Mouse (Mus musculus) brain, embryonic 14.5 days (tissue): ENCODE results near the gene Tmem206.

Experiments
- CTCF ChIP-seq: fragments of 200-500 bp; IDR thresholded peaks from 2 replicates; pipeline ENCODE4 v1.5.1; 2012; ENCODE audit warnings: inconsistent platforms, mild to moderate bottlenecking, moderate library complexity, borderline replicate concordance; ENCODE audit not compliant: insufficient read depth, insufficient read length; ENCODE audit errors: extremely low read depth
- POLR2A ChIP-seq: fragments of 200-500 bp; IDR thresholded peaks from 2 replicates; pipeline ENCODE4 v1.6.1; 2012; ENCODE audit warnings: mild to moderate bottlenecking, inconsistent platforms, borderline replicate concordance; ENCODE audit not compliant: poor library complexity, insufficient read depth, insufficient read length, severe bottlenecking; ENCODE audit errors: extremely low read depth

DNA sequence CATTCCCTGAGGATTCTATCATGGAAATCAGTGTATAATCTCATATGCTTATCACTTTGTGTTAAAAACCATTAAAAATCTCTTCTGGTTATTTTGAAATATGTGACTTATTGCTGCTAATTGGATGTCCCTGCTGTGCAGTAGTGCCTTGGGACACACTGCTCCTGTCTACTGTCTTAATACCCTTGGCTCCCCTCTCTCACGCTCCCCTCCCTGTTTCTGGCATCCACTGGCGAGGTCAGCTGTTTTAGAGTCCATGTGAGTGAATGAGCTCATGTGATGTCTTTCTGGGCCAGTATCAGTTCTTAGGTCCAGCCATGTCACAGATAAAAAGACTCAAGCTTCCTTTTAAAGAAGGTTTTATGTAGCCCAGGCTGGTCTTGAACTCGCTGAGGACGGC lies 4.6 kb downstream of the Tmem206 start:
- TF ChIP-seq CTCF (no peak), POLR2A (no peak)
